Comparison of ENCODE assay signal across 27 mouse cellular contexts in genomic region chr2:174710185-174710584, GRCm38 (mm10). TPM values are rescaled to one million over a fixed set of nuclear protein-coding genes. Genes with fewer than 3 reads are reported as not detected.
DNase-seq lines count a peak whose midpoint lies in the region; ATAC-seq and TF ChIP-seq lines count a peak whose summit lies in the region.
"Had no signal": no experiment of that assay in that cellular context is flagged by ENCODE, and none has a peak within 500 bp of the region (broad histone marks: within the 10 kb centered on the region; RNA-seq: fewer than 3 reads in every experiment).

No protein-coding gene starts in this region.

- no peak for TF ChIP-seq CTCF in intestine, postnatal 0 days (IDR thresholded peaks at IDR 0.05; ENCODE audit: low read depth)

- 75% methylated on average over 3 of the region's 3 CpGs for WGBS in intestine, embryonic 14.5 days
- 72% methylated on average over 3 of the region's 3 CpGs for WGBS in intestine, postnatal 0 days

- H3K4me1 ChIP-seq in intestine, embryonic 14.5 days (replicated peaks; ENCODE audit: control insufficient read depth, insufficient read depth, low read length) = no peaks in the 10 kb centered on the region
- H3K4me1 ChIP-seq in intestine, postnatal 0 days (replicated peaks; ENCODE audit: control insufficient read depth, insufficient read depth, low read length) = no peaks in the 10 kb centered on the region
- H3K4me1 ChIP-seq: heart, embryonic 12.5 days; heart, embryonic 15.5 days had no signal

- no peaks in the 10 kb centered on the region for H3K36me3 ChIP-seq in intestine, embryonic 14.5 days (ENCODE audit: control insufficient read depth, insufficient read depth, low read length)
- no peaks in the 10 kb centered on the region for H3K36me3 ChIP-seq in intestine, postnatal 0 days (ENCODE audit: control insufficient read depth, insufficient read depth)
- H3K36me3 ChIP-seq: G1E; heart, embryonic 12.5 days; heart, embryonic 15.5 days had no signal

- no peak for ATAC-seq in intestine, embryonic 14.5 days (replicated peaks; ENCODE audit: low FRiP score, low TSS enrichment, low read depth)
- ATAC-seq in intestine, postnatal 0 days = no peak
- peak; percentile 87 for ATAC-seq in granulocyte monocyte progenitor cell, adult 5-6 weeks (replicated peaks; ENCODE audit: poor library complexity, severe bottlenecking)
- peak; percentile 53 for ATAC-seq in megakaryocyte, adult 5-6 weeks (ENCODE audit: poor library complexity, severe bottlenecking)
- ATAC-seq: forebrain, embryonic 14.5 days; forebrain, postnatal 0 days; hindbrain, postnatal 0 days; Patski had no signal

- H3K27me3 ChIP-seq in intestine, embryonic 14.5 days (replicated peaks; ENCODE audit: control insufficient read depth, insufficient read depth, low read length) = no peaks in the 10 kb centered on the region
- H3K27me3 ChIP-seq in intestine, postnatal 0 days (replicated peaks; ENCODE audit: control insufficient read depth, insufficient read depth, low read length) = no peaks in the 10 kb centered on the region
- H3K27me3 ChIP-seq: heart, embryonic 12.5 days; heart, embryonic 15.5 days; Patski had no signal

- no peak overlapping the region for H3K4me2 ChIP-seq in intestine, embryonic 14.5 days (ENCODE audit: low read length)
- H3K4me2 ChIP-seq in intestine, postnatal 0 days (replicated peaks; ENCODE audit: low read depth) = no peak overlapping the region
- H3K4me2 ChIP-seq: heart, embryonic 12.5 days; heart, embryonic 15.5 days; hindbrain, embryonic 14.5 days had no signal

- H3K4me3 ChIP-seq in intestine, embryonic 14.5 days (ENCODE audit: low read depth, low read length) = no peak overlapping the region
- H3K4me3 ChIP-seq in intestine, postnatal 0 days (ENCODE audit: low read depth, low read length) = no peak overlapping the region
- H3K4me3 ChIP-seq: gastrocnemius, adult 2 months; heart, embryonic 12.5 days; heart, embryonic 15.5 days had no signal

- H3K9ac ChIP-seq in intestine, embryonic 14.5 days (ENCODE audit: low read length) = no peak overlapping the region
- no peak overlapping the region for H3K9ac ChIP-seq in intestine, postnatal 0 days (ENCODE audit: low read depth, low read length)
- H3K9ac ChIP-seq: forebrain, postnatal 0 days; heart, embryonic 12.5 days; heart, embryonic 15.5 days; hindbrain, embryonic 14.5 days had no signal

- no peak overlapping the region for H3K27ac ChIP-seq in intestine, embryonic 14.5 days (ENCODE audit: low read depth)
- no peak overlapping the region for H3K27ac ChIP-seq in intestine, postnatal 0 days (ENCODE audit: low read depth, low read length)
- H3K27ac ChIP-seq: gastrocnemius, adult 2 months; heart, embryonic 15.5 days; hindbrain, embryonic 14.5 days; hindbrain, postnatal 0 days had no signal

- DNase-seq in intestine, embryonic 14.5 days (ENCODE audit: low spot score) = peak; percentile 28
- DNase-seq in kidney, postnatal 10 days = no peak
- DNase-seq in layer of hippocampus, postnatal 36 days = no peak
- DNase-seq in right cerebral cortex, postnatal 14 days = no peak
- DNase-seq: adrenal gland, adult 2 months; adrenal gland, postnatal 14 days; cerebellum, adult 11 months; cerebellum, adult 2 months; cerebellum, adult 9-11 months; cerebellum, postnatal 25 days; embryo, embryonic 11 days; forebrain, postnatal 0 days; gastrocnemius, adult 2 months; gastrocnemius, postnatal 14 days; heart, adult 18-20 months; heart, postnatal 10 days; heart, postnatal 36 days had no signal

- H3K9me3 ChIP-seq in intestine, embryonic 14.5 days (ENCODE audit: control insufficient read depth, low read length) = no peaks in the 10 kb centered on the region
- no peaks in the 10 kb centered on the region for H3K9me3 ChIP-seq in intestine, postnatal 0 days (ENCODE audit: control insufficient read depth)
- H3K9me3 ChIP-seq: heart, embryonic 12.5 days; heart, embryonic 15.5 days had no signal

RNA-seq across cellular contexts. Expression of gene Edn3, which starts 50.2 kb away (rescaled TPM):
- polyA plus RNA-seq in intestine, embryonic 14.5 days (2014; fragmentation: Nextera tagmentation; extraction: Ambion mirVana) = 25.4 and 33.0 TPM in 2 replicates
- polyA plus RNA-seq in intestine, postnatal 0 days (2015; fragmentation: Nextera tagmentation; extraction: Ambion mirVana) = 5.1 and 5.4 TPM in 2 replicates
- not detected in 2 replicates for total RNA-seq in granulocyte monocyte progenitor cell, adult 5-6 weeks (2014; fragmentation: Nextera tagmentation)
- total RNA-seq in granulocyte monocyte progenitor cell, adult 5-6 weeks (2017) = not detected in 2 replicates
- not detected in 2 replicates for total RNA-seq in megakaryocyte, adult 5-6 weeks (2015)
- total RNA-seq in megakaryocyte, adult 5-6 weeks (2017) = not detected in 2 replicates
- total RNA-seq in layer of hippocampus, postnatal 36 days (2021) = 1 to 10 TPM; 3.3 to 3.4 TPM
- polyA plus RNA-seq: G1E, Patski had no signal

Comparison
In these comparisons a context has a peak if more than half of its experiments do, and no peak if none do; other contexts are left out.
1. ATAC-seq: peak in granulocyte monocyte progenitor cell, adult 5-6 weeks (single experiment) and megakaryocyte, adult 5-6 weeks (single experiment); none in intestine, embryonic 14.5 days (single experiment) and intestine, postnatal 0 days (single experiment).
2. RNA of gene Edn3, which starts 50.2 kb away (total RNA-seq): 3.3 to 3.4 TPM in layer of hippocampus, postnatal 36 days; not detected in granulocyte monocyte progenitor cell, adult 5-6 weeks and not detected in megakaryocyte, adult 5-6 weeks; every median in the first group is over 4 times any median in the second.